Mouse (Mus musculus) kidney, embryonic 14.5 days (tissue): ENCODE data around the gene Xrra1. TPM values are rescaled to one million over a fixed set of nuclear protein-coding genes. Genes with fewer than 3 reads are reported as not detected.

ENCODE experiments used
- ATAC-seq: fragments of 200-750 bp; cut with Nextera tagmentation; 2 replicates; pipeline ENCODE4 v1.8.0; 2017; ENCODE audit warnings: moderate number of reproducible peaks, mild to moderate bottlenecking, moderate TSS enrichment, moderate library complexity; ENCODE audit not compliant: low FRiP score, low TSS enrichment
- H3K27ac ChIP-seq: fragments of 300-500 bp; sonication (generic); 2 replicates; pipeline ENCODE4 v1.5.1; 2014; ENCODE audit warnings: low read depth, mild to moderate bottlenecking, low read length, moderate library complexity, mixed read lengths
- H3K27me3 ChIP-seq: fragments of 300-500 bp; sonication (generic); 2 replicates; pipeline ENCODE4 v1.6.1; 2014; ENCODE audit warnings: mild to moderate bottlenecking, low read length; ENCODE audit not compliant: control insufficient read depth, insufficient read depth
- H3K36me3 ChIP-seq: fragments of 300-500 bp; sonication (generic); 2 replicates; pipeline ENCODE4 v1.6.1; 2014; ENCODE audit warnings: low read length, mixed read lengths; ENCODE audit not compliant: control insufficient read depth, insufficient read depth
- H3K4me1 ChIP-seq: fragments of 300-500 bp; sonication (generic); 2 replicates; pipeline ENCODE4 v1.6.1; 2014; ENCODE audit warnings: low read length, mixed read lengths; ENCODE audit not compliant: control insufficient read depth, insufficient read depth
- H3K4me2 ChIP-seq: fragments of 300-500 bp; sonication (generic); replicated peaks from 2 replicates; pipeline ENCODE4 v1.6.1; 2014; ENCODE audit warnings: low read depth, mild to moderate bottlenecking, low read length
- H3K4me3 ChIP-seq: fragments of 300-500 bp; sonication (generic); 2 replicates; pipeline ENCODE4 v1.5.1; 2014; ENCODE audit warnings: mild to moderate bottlenecking, low read length
- H3K9ac ChIP-seq: fragments of 300-500 bp; sonication (generic); 2 replicates; pipeline ENCODE4 v1.6.1; 2014; ENCODE audit warnings: low read depth, mild to moderate bottlenecking, low read length, moderate library complexity
- H3K9me3 ChIP-seq: fragments of 300-500 bp; sonication (generic); 2 replicates; pipeline ENCODE4 v1.6.1; 2016; ENCODE audit warnings: low read length; ENCODE audit not compliant: control insufficient read depth
- WGBS: fragments of 180-500 bp; shearing (Covaris S2); extraction: QIAGEN DNeasy Blood & Tissue Kit; methylation state at CpG from one replicate; pipeline ENCODE4 v1.1.7; 2014; 5-methylcytosine and 5-hydroxymethylcytosine counted together
- polyA plus RNA-seq: library from polyadenylated mRNA; unstranded; fragments of >200 nt; fragmentation: Nextera tagmentation; extraction: Ambion mirVana; gene quantifications from 2 replicates; pipeline ENCODE4 v1.2.1, GENCODE M21; 2014

The Xrra1 gene
- polyA plus RNA-seq, 1 experiment from 2014 or later: 0.47 TPM

GRCm38 (mm10) chr7:99837358-99838071, 21.4 kb upstream of the Xrra1 start:
- ATAC-seq: no peak
- Histone ChIP-seq H3K4me2 (no peak overlapping the region), H3K27me3 (no peaks in the 10 kb centered on the region), H3K36me3 (peaks cover 60% of the 10 kb centered on the region), H3K27ac (no peak overlapping the region), H3K9me3 (no peaks in the 10 kb centered on the region), H3K4me3 (no peak overlapping the region), H3K4me1 (0 out of 2 replicates have a peak, but pooled peaks cover 3% of the 10 kb centered on the region), H3K9ac (no peak overlapping the region)
- whole genome bisulfite sequencing: 77% methylated on average over 6 of the region's 6 CpGs

- H3K4me1 ChIP-seq: 0 out of 2 replicates have a peak, but pooled peaks cover 3% of the 10 kb centered on the region
- H3K36me3 ChIP-seq: peaks cover 67% of the 10 kb centered on the region
- H3K9ac ChIP-seq: no peak overlapping the region
- no peak overlapping the region for H3K4me3 ChIP-seq
- 92% methylated on average over 3 of the region's 3 CpGs for WGBS
- H3K27me3 ChIP-seq: no peaks in the 10 kb centered on the region
- no peak overlapping the region for H3K4me2 ChIP-seq
- no peaks in the 10 kb centered on the region for H3K9me3 ChIP-seq
- no peak overlapping the region for H3K27ac ChIP-seq
- no peak for ATAC-seq
Observed at GRCm38 (mm10) chr7:99838241-99838640, 20.7 kb upstream of the Xrra1 start.

GRCm38 (mm10) chr7:99845533-99846236, 13.2 kb upstream of the Xrra1 start:
- no peaks in the 10 kb centered on the region for H3K27me3 ChIP-seq
- no peak overlapping the region for H3K4me3 ChIP-seq
- WGBS: 97% methylated on average over 8 of the region's 8 CpGs
- peaks cover 74% of the 10 kb centered on the region for H3K36me3 ChIP-seq
- ATAC-seq: no peak
- H3K9ac ChIP-seq: no peak overlapping the region
- H3K4me2 ChIP-seq: no peak overlapping the region
- H3K4me1 ChIP-seq: no peaks in the 10 kb centered on the region
- H3K9me3 ChIP-seq: no peaks in the 10 kb centered on the region
- no peak overlapping the region for H3K27ac ChIP-seq

- no peaks in the 10 kb centered on the region for H3K9me3 ChIP-seq
- no peak overlapping the region for H3K4me2 ChIP-seq
- ATAC-seq: no peak
- no peak overlapping the region for H3K9ac ChIP-seq
- H3K4me3 ChIP-seq: no peak overlapping the region
- H3K36me3 ChIP-seq: peaks cover 55% of the 10 kb centered on the region
- no peaks in the 10 kb centered on the region for H3K27me3 ChIP-seq
- 88% methylated on average over 5 of the region's 5 CpGs for WGBS
- no peak overlapping the region for H3K27ac ChIP-seq
- H3K4me1 ChIP-seq: no peaks in the 10 kb centered on the region
Observed at GRCm38 (mm10) chr7:99850534-99850933, 8.4 kb upstream of the Xrra1 start.

- H3K4me1 ChIP-seq: no peaks in the 10 kb centered on the region
- peaks cover 50% of the 10 kb centered on the region for H3K36me3 ChIP-seq
- WGBS: 53% methylated on average over 1 of the region's 1 CpGs
- H3K27me3 ChIP-seq: no peaks in the 10 kb centered on the region
- H3K4me3 ChIP-seq: no peak overlapping the region
- no peak overlapping the region for H3K9ac ChIP-seq
- no peaks in the 10 kb centered on the region for H3K9me3 ChIP-seq
- H3K27ac ChIP-seq: no peak overlapping the region
- no peak for ATAC-seq
- H3K4me2 ChIP-seq: no peak overlapping the region
Observed at GRCm38 (mm10) chr7:99851121-99851520, 7.8 kb upstream of the Xrra1 start.

GRCm38 (mm10) chr7:99851618-99852017, 7.3 kb upstream of the Xrra1 start:
- no peak overlapping the region for H3K4me3 ChIP-seq
- H3K9me3 ChIP-seq: no peaks in the 10 kb centered on the region
- peaks cover 50% of the 10 kb centered on the region for H3K36me3 ChIP-seq
- no peak for ATAC-seq
- H3K4me2 ChIP-seq: no peak overlapping the region
- H3K27me3 ChIP-seq: no peaks in the 10 kb centered on the region
- H3K4me1 ChIP-seq: peaks cover 5% of the 10 kb centered on the region
- no peak overlapping the region for H3K9ac ChIP-seq
- no peak overlapping the region for H3K27ac ChIP-seq
- WGBS: 89% methylated on average over 6 of the region's 6 CpGs

GRCm38 (mm10) chr7:99853350-99853749, 5.6 kb upstream of the Xrra1 start:
- Histone ChIP-seq H3K4me1 (peaks cover 14% of the 10 kb centered on the region), H3K27ac (no peak overlapping the region), H3K4me2 (no peak overlapping the region), H3K27me3 (no peaks in the 10 kb centered on the region), H3K9ac (no peak overlapping the region), H3K9me3 (no peaks in the 10 kb centered on the region), H3K36me3 (peaks cover 37% of the 10 kb centered on the region), H3K4me3 (no peak overlapping the region)
- ATAC-seq: no peak
- WGBS: 52% methylated on average over 7 of the region's 7 CpGs

GRCm38 (mm10) chr7:99854311-99854710, 4.6 kb upstream of the Xrra1 start:
- WGBS: 93% methylated on average over 4 of the region's 4 CpGs
- ATAC-seq: no peak
- peaks cover 14% of the 10 kb centered on the region for H3K4me1 ChIP-seq
- no peak overlapping the region for H3K27ac ChIP-seq
- no peaks in the 10 kb centered on the region for H3K9me3 ChIP-seq
- peaks cover 31% of the 10 kb centered on the region; the same call in 1 of the 2 replicates for H3K36me3 ChIP-seq
- H3K9ac ChIP-seq: no peak overlapping the region
- no peak overlapping the region for H3K4me2 ChIP-seq
- no peak overlapping the region for H3K4me3 ChIP-seq
- no peaks in the 10 kb centered on the region for H3K27me3 ChIP-seq

GRCm38 (mm10) chr7:99856266-99856861, 2.6 kb upstream of the Xrra1 start:
- H3K9ac ChIP-seq: no peak overlapping the region
- no peak for ATAC-seq
- H3K4me3 ChIP-seq: no peak overlapping the region
- peaks cover 14% of the 10 kb centered on the region for H3K4me1 ChIP-seq
- H3K36me3 ChIP-seq: peaks cover 28% of the 10 kb centered on the region; the same call in 1 of the 2 replicates
- H3K9me3 ChIP-seq: no peaks in the 10 kb centered on the region
- 66% methylated on average over 14 of the region's 14 CpGs for WGBS
- no peak overlapping the region for H3K27ac ChIP-seq
- no peaks in the 10 kb centered on the region for H3K27me3 ChIP-seq
- H3K4me2 ChIP-seq: peak overlapping the region; percentile 21; the same call in 1 of the 2 replicates
